Mouse (Mus musculus): ENCODE measurements at regions not wholly inside any gene's neighbourhood (a gene's known extent, or its start where the extent isn't known, plus 50 kb on each side); places are given as distances from the start of the nearest gene placed in this dataset.

GRCm38 (mm10) chr2:160210507-160210906 is 123.5 kb downstream of the Gm826 start:
- no peaks in the 10 kb centered on the region for H3K36me3 ChIP-seq (ENCODE audit: control insufficient read depth, insufficient read depth, low read length)
- DNase-seq (ENCODE audit: low spot score) = no peak
- H3K4me1 ChIP-seq (replicated peaks; ENCODE audit: control insufficient read depth, insufficient read depth, low read length) = no peaks in the 10 kb centered on the region
- H3K4me3 ChIP-seq (ENCODE audit: low read depth, low read length) = no peak overlapping the region
- 0 out of 2 replicates have a peak, but pooled peaks cover 2% of the 10 kb centered on the region for H3K27me3 ChIP-seq (ENCODE audit: control insufficient read depth, insufficient read depth, low read length)
- H3K27ac ChIP-seq (ENCODE audit: low read depth, low read length) = no peak overlapping the region
- ATAC-seq (ENCODE audit: low FRiP score) = no peak
- WGBS = 75% methylated on average over 3 of the region's 3 CpGs
- H3K9me3 ChIP-seq (ENCODE audit: control insufficient read depth, low read length) = no peaks in the 10 kb centered on the region
- H3K9ac ChIP-seq (ENCODE audit: low read depth, low read length) = no peak overlapping the region
- H3K4me2 ChIP-seq (replicated peaks; ENCODE audit: low read depth, low read length) = no peak overlapping the region

- Histone ChIP-seq H3K4me3 (ENCODE audit: low read depth, low read length) (no peak overlapping the region), H3K4me1 (replicated peaks; ENCODE audit: control insufficient read depth, insufficient read depth, low read length) (no peaks in the 10 kb centered on the region), H3K4me2 (replicated peaks; ENCODE audit: low read depth, low read length) (no peak overlapping the region), H3K27me3 (ENCODE audit: control insufficient read depth, insufficient read depth, low read length) (no peaks in the 10 kb centered on the region), H3K36me3 (ENCODE audit: control insufficient read depth, insufficient read depth, low read length) (no peaks in the 10 kb centered on the region), H3K9me3 (ENCODE audit: control insufficient read depth, low read length) (no peaks in the 10 kb centered on the region), H3K9ac (ENCODE audit: low read depth, low read length) (no peak overlapping the region), H3K27ac (ENCODE audit: low read depth, low read length) (no peak overlapping the region)
- 90% methylated on average over 12 of the region's 12 CpGs for WGBS
- no peak for ATAC-seq (ENCODE audit: low FRiP score)
- no peak for DNase-seq (ENCODE audit: low spot score)
These were observed 124.2 kb downstream of the Gm826 start for GRCm38 (mm10) chr2:160209589-160210264.

GRCm38 (mm10) chr2:160208295-160208694 is 125.7 kb downstream of the Gm826 start:
- no peak for DNase-seq (ENCODE audit: low spot score)
- Histone ChIP-seq H3K27me3 (ENCODE audit: control insufficient read depth, insufficient read depth, low read length) (no peaks in the 10 kb centered on the region), H3K9ac (ENCODE audit: low read depth, low read length) (no peak overlapping the region), H3K27ac (ENCODE audit: low read depth, low read length) (no peak overlapping the region), H3K4me3 (ENCODE audit: low read depth, low read length) (no peak overlapping the region), H3K36me3 (ENCODE audit: control insufficient read depth, insufficient read depth, low read length) (no peaks in the 10 kb centered on the region), H3K4me1 (replicated peaks; ENCODE audit: control insufficient read depth, insufficient read depth, low read length) (no peaks in the 10 kb centered on the region), H3K9me3 (ENCODE audit: control insufficient read depth, low read length) (no peaks in the 10 kb centered on the region), H3K4me2 (replicated peaks; ENCODE audit: low read depth, low read length) (no peak overlapping the region)
- no peak for ATAC-seq (ENCODE audit: low FRiP score)
- WGBS = 78% methylated on average over 3 of the region's 3 CpGs

- no peak overlapping the region for H3K4me3 ChIP-seq (ENCODE audit: low read depth, low read length)
- no peaks in the 10 kb centered on the region for H3K27me3 ChIP-seq (ENCODE audit: control insufficient read depth, insufficient read depth, low read length)
- ATAC-seq (ENCODE audit: low FRiP score) = no peak
- 78% methylated on average over 4 of the region's 4 CpGs for WGBS
- no peak for DNase-seq (ENCODE audit: low spot score)
- no peak overlapping the region for H3K9ac ChIP-seq (ENCODE audit: low read depth, low read length)
- H3K9me3 ChIP-seq (ENCODE audit: control insufficient read depth, low read length) = no peaks in the 10 kb centered on the region
- H3K4me2 ChIP-seq (replicated peaks; ENCODE audit: low read depth, low read length) = no peak overlapping the region
- no peaks in the 10 kb centered on the region for H3K4me1 ChIP-seq (replicated peaks; ENCODE audit: control insufficient read depth, insufficient read depth, low read length)
- H3K27ac ChIP-seq (ENCODE audit: low read depth, low read length) = no peak overlapping the region
- no peaks in the 10 kb centered on the region for H3K36me3 ChIP-seq (ENCODE audit: control insufficient read depth, insufficient read depth, low read length)
These were observed 126.7 kb downstream of the Gm826 start for GRCm38 (mm10) chr2:160207226-160207625.

GRCm38 (mm10) chr2:160192661-160193060 is 141.3 kb downstream of the Gm826 start:
- ATAC-seq (ENCODE audit: low FRiP score) = no peak
- Histone ChIP-seq H3K4me3 (ENCODE audit: low read depth, low read length) (no peak overlapping the region), H3K4me2 (replicated peaks; ENCODE audit: low read depth, low read length) (no peak overlapping the region), H3K27ac (ENCODE audit: low read depth, low read length) (no peak overlapping the region), H3K36me3 (ENCODE audit: control insufficient read depth, insufficient read depth, low read length) (no peaks in the 10 kb centered on the region), H3K27me3 (ENCODE audit: control insufficient read depth, insufficient read depth, low read length) (no peaks in the 10 kb centered on the region), H3K4me1 (replicated peaks; ENCODE audit: control insufficient read depth, insufficient read depth, low read length) (no peaks in the 10 kb centered on the region), H3K9ac (ENCODE audit: low read depth, low read length) (no peak overlapping the region), H3K9me3 (ENCODE audit: control insufficient read depth, low read length) (no peaks in the 10 kb centered on the region)
- DNase-seq (ENCODE audit: low spot score) = no peak
- WGBS = 90% methylated on average over 4 of the region's 4 CpGs

- no peaks in the 10 kb centered on the region for H3K36me3 ChIP-seq (ENCODE audit: control insufficient read depth, insufficient read depth, low read length)
- DNase-seq (ENCODE audit: low spot score) = no peak
- no peak overlapping the region for H3K4me3 ChIP-seq (ENCODE audit: low read depth, low read length)
- H3K27ac ChIP-seq (ENCODE audit: low read depth, low read length) = no peak overlapping the region
- no peaks in the 10 kb centered on the region for H3K4me1 ChIP-seq (replicated peaks; ENCODE audit: control insufficient read depth, insufficient read depth, low read length)
- H3K4me2 ChIP-seq (replicated peaks; ENCODE audit: low read depth, low read length) = no peak overlapping the region
- H3K9ac ChIP-seq (ENCODE audit: low read depth, low read length) = no peak overlapping the region
- ATAC-seq (ENCODE audit: low FRiP score) = no peak
- no peaks in the 10 kb centered on the region for H3K27me3 ChIP-seq (ENCODE audit: control insufficient read depth, insufficient read depth, low read length)
- 76% methylated on average over 5 of the region's 5 CpGs for WGBS
- no peaks in the 10 kb centered on the region for H3K9me3 ChIP-seq (ENCODE audit: control insufficient read depth, low read length)
These were observed 147.9 kb downstream of the Gm826 start for GRCm38 (mm10) chr2:160186106-160186505.

- H3K9ac ChIP-seq (ENCODE audit: low read depth, low read length) = no peak overlapping the region
- H3K4me3 ChIP-seq (ENCODE audit: low read depth, low read length) = no peak overlapping the region
- H3K9me3 ChIP-seq (ENCODE audit: control insufficient read depth, low read length) = no peaks in the 10 kb centered on the region
- DNase-seq (ENCODE audit: low spot score) (no peak), ATAC-seq (ENCODE audit: low FRiP score) (no peak)
- no peak overlapping the region for H3K4me2 ChIP-seq (replicated peaks; ENCODE audit: low read depth, low read length)
- WGBS = 73% methylated on average over 9 of the region's 9 CpGs
- no peaks in the 10 kb centered on the region for H3K27me3 ChIP-seq (ENCODE audit: control insufficient read depth, insufficient read depth, low read length)
- no peaks in the 10 kb centered on the region for H3K4me1 ChIP-seq (replicated peaks; ENCODE audit: control insufficient read depth, insufficient read depth, low read length)
- no peaks in the 10 kb centered on the region for H3K36me3 ChIP-seq (ENCODE audit: control insufficient read depth, insufficient read depth, low read length)
- H3K27ac ChIP-seq (ENCODE audit: low read depth, low read length) = no peak overlapping the region
These were observed 162.9 kb downstream of the Gm826 start for GRCm38 (mm10) chr2:160170975-160171515.

- no peak overlapping the region; the same call in 1 of the 2 replicates for H3K27ac ChIP-seq (ENCODE audit: low read depth, low read length)
- no peaks in the 10 kb centered on the region for H3K36me3 ChIP-seq (ENCODE audit: control insufficient read depth, insufficient read depth, low read length)
- no peak overlapping the region for H3K9ac ChIP-seq (ENCODE audit: low read depth, low read length)
- ATAC-seq (ENCODE audit: low FRiP score) (peak; percentile 76), DNase-seq (ENCODE audit: low spot score) (no peak)
- H3K4me3 ChIP-seq (ENCODE audit: low read depth, low read length) = no peak overlapping the region
- H3K4me2 ChIP-seq (replicated peaks; ENCODE audit: low read depth, low read length) = no peak overlapping the region
- H3K27me3 ChIP-seq (ENCODE audit: control insufficient read depth, insufficient read depth, low read length) = no peaks in the 10 kb centered on the region
- H3K9me3 ChIP-seq (ENCODE audit: control insufficient read depth, low read length) = no peaks in the 10 kb centered on the region
- WGBS = 70% methylated on average over 13 of the region's 13 CpGs
- no peaks in the 10 kb centered on the region for H3K4me1 ChIP-seq (replicated peaks; ENCODE audit: control insufficient read depth, insufficient read depth, low read length)
These were observed 175.2 kb downstream of the Gm826 start for GRCm38 (mm10) chr2:160158599-160159261.

GRCm38 (mm10) chr2:160153781-160154180 is 180.2 kb downstream of the Gm826 start:
- H3K9ac ChIP-seq (ENCODE audit: low read depth, low read length) = no peak overlapping the region
- H3K4me2 ChIP-seq (replicated peaks; ENCODE audit: low read depth, low read length) = no peak overlapping the region
- H3K36me3 ChIP-seq (ENCODE audit: control insufficient read depth, insufficient read depth, low read length) = no peaks in the 10 kb centered on the region
- no peaks in the 10 kb centered on the region for H3K27me3 ChIP-seq (ENCODE audit: control insufficient read depth, insufficient read depth, low read length)
- ATAC-seq (ENCODE audit: low FRiP score) (no peak), DNase-seq (ENCODE audit: low spot score) (no peak)
- H3K4me3 ChIP-seq (ENCODE audit: low read depth, low read length) = no peak overlapping the region
- no peak overlapping the region for H3K27ac ChIP-seq (ENCODE audit: low read depth, low read length)
- no peaks in the 10 kb centered on the region for H3K9me3 ChIP-seq (ENCODE audit: control insufficient read depth, low read length)
- H3K4me1 ChIP-seq (replicated peaks; ENCODE audit: control insufficient read depth, insufficient read depth, low read length) = no peaks in the 10 kb centered on the region
- WGBS = 81% methylated on average over 6 of the region's 6 CpGs
